Mouse (Mus musculus): ENCODE measurements around the gene Fam228a. TPM values are rescaled to one million over a fixed set of nuclear protein-coding genes. Genes with fewer than 3 reads are reported as not detected.

Fam228a gene
- polyA plus RNA-seq, 1 experiment from 2014 or later: 1.3 TPM

Other genes with a start within 250 kb of the Fam228a start
- 43.4 and 47.1 TPM in 2 replicates for gene Itsn2, start 145.8 kb downstream of the Fam228a start, polyA plus RNA-seq (2014; fragmentation: Nextera tagmentation; extraction: Ambion mirVana)
- gene Gm3625, start 145.5 kb downstream of the Fam228a start, polyA plus RNA-seq (2014; fragmentation: Nextera tagmentation; extraction: Ambion mirVana): not detected in 2 replicates
- gene Pfn4, start 30.6 kb upstream of the Fam228a start, polyA plus RNA-seq (2014; fragmentation: Nextera tagmentation; extraction: Ambion mirVana): 2.8 and 3.4 TPM in 2 replicates
- 3.2 and 4.1 TPM in 2 replicates for gene Fam228b, start 30.8 kb upstream of the Fam228a start, polyA plus RNA-seq (2014; fragmentation: Nextera tagmentation; extraction: Ambion mirVana)
- 309 and 321 TPM in 2 replicates for gene Sf3b6, start 79.1 kb upstream of the Fam228a start, polyA plus RNA-seq (2014; fragmentation: Nextera tagmentation; extraction: Ambion mirVana)
- gene Fkbp1b, start 103.2 kb upstream of the Fam228a start, polyA plus RNA-seq (2014; fragmentation: Nextera tagmentation; extraction: Ambion mirVana): 10.3 and 17.4 TPM in 2 replicates
- 15.2 and 17.8 TPM in 2 replicates for gene Wdcp, start 104.9 kb upstream of the Fam228a start, polyA plus RNA-seq (2014; fragmentation: Nextera tagmentation; extraction: Ambion mirVana)
- gene Mfsd2b, start 135.9 kb upstream of the Fam228a start, polyA plus RNA-seq (2014; fragmentation: Nextera tagmentation; extraction: Ambion mirVana): 0.80 and 1.4 TPM in 2 replicates
- 20.6 and 26.2 TPM in 2 replicates for gene Ubxn2a, start 169.3 kb upstream of the Fam228a start, polyA plus RNA-seq (2014; fragmentation: Nextera tagmentation; extraction: Ambion mirVana)
- 20.4 TPM in 2 replicates for gene Atad2b, start 178.9 kb upstream of the Fam228a start, polyA plus RNA-seq (2014; fragmentation: Nextera tagmentation; extraction: Ambion mirVana)

Measured in stomach, embryonic 14.5 days (tissue).